8 mouse cellular contexts compared by ENCODE assay signal in the genomic region with DNA sequence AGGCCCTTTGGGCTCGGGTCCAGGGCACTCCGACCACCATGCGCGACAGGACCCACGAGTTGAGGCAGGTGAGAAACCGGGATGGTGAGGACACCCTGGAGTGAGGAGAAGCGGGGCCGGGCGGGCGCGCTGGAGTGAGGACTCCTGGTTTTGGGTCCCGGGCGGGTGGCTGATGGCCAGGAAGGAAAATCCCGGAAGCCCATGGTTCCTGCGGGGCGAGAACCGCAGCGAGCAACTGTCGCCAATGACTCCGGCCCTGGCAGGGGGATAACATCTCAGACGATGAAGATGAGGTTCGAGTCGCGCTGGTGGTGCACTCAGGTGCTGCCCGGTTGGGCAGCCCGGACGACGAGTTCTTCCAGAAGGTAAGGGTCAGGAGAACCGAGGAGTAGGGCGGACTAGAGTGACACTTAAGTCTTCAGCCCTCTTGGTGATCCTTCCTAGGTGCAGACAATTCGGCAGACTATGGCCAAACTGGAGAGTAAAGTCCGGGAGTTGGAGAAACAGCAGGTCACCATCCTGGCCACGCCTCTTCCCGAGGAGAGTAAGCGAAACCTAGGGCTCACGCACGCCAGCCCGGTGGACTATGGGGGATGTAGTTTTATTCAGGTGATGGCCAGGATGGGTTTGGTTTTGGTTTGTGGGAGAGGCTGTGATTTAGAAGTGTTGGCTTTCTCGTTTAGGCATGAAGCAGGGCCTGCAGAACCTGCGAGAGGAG. TPM values are rescaled to one million over a fixed set of nuclear protein-coding genes. Genes with fewer than 3 reads are reported as not detected.
DNase-seq lines count a peak whose midpoint lies in the region; ATAC-seq lines count a peak whose summit lies in the region.

No protein-coding gene starts in this region.

- peak; percentile 81 for DNase-seq in T-cell, adult 2 months (ENCODE audit: low spot score)
- DNase-seq in cerebellum, postnatal 25 days, result peak; percentile 86 to 90
- DNase-seq in frontal cortex, postnatal 25 days (ENCODE audit: low spot score in 2 of 2), result peak; percentile 45 to 60
- peak; percentile 70 to 71 for DNase-seq in layer of hippocampus, postnatal 36 days
- DNase-seq in lung, postnatal 36 days, result peak; percentile 93
- peak; percentile 81 for DNase-seq in retina, embryonic 14.5 days (ENCODE audit: low spot score)
- peak; percentile 74 to 80 for DNase-seq in thymus, postnatal 36 days

- peak overlapping the region; percentile 76 for H3K9ac ChIP-seq in hindbrain, embryonic 13.5 days

- peak overlapping the region; percentile 99 for H3K4me2 ChIP-seq in hindbrain, embryonic 13.5 days

- peaks cover 15% of the 10 kb centered on the region for H3K4me1 ChIP-seq in hindbrain, embryonic 13.5 days (replicated peaks)

- H3K9me3 ChIP-seq in hindbrain, embryonic 13.5 days, result no peaks in the 10 kb centered on the region

- 0 out of 2 replicates have a peak, but pooled peaks cover 3% of the 10 kb centered on the region for H3K27me3 ChIP-seq in hindbrain, embryonic 13.5 days

- peak overlapping the region; percentile 68 for H3K4me3 ChIP-seq in hindbrain, embryonic 13.5 days

- peak; percentile 61 for ATAC-seq in hindbrain, embryonic 13.5 days (ENCODE audit: low FRiP score)

- peaks cover 7% of the 10 kb centered on the region for H3K36me3 ChIP-seq in hindbrain, embryonic 13.5 days

- under 1% methylated on average over 40 of the region's 40 CpGs for WGBS in hindbrain, embryonic 13.5 days

- peak overlapping the region; percentile 93 for H3K27ac ChIP-seq in hindbrain, embryonic 13.5 days

RNA-seq across cellular contexts. Expression of gene Stx1b, which starts 17.8 kb away (rescaled TPM):
- 38.7 and 40.9 TPM in 2 replicates for polyA plus RNA-seq in hindbrain, embryonic 13.5 days (2015; fragmentation: Nextera tagmentation; extraction: Ambion mirVana)
- 100 to 1,000 TPM; 342 to 346 TPM for total RNA-seq in layer of hippocampus, postnatal 36 days (2021)

RNA-seq across cellular contexts. Expression of gene Stx4a, which starts 18.1 kb away (rescaled TPM):
- polyA plus RNA-seq in hindbrain, embryonic 13.5 days (2015; fragmentation: Nextera tagmentation; extraction: Ambion mirVana), result 22.2 and 24.3 TPM in 2 replicates
- 10 to 100 TPM; 64.3 to 64.7 TPM for total RNA-seq in layer of hippocampus, postnatal 36 days (2021)

RNA-seq across cellular contexts. Expression of gene Zfp646, which starts 33.9 kb away (rescaled TPM):
- polyA plus RNA-seq in hindbrain, embryonic 13.5 days (2015; fragmentation: Nextera tagmentation; extraction: Ambion mirVana), result 11.0 TPM in 2 replicates
- 10 to 100 TPM; 33.2 to 36.3 TPM for total RNA-seq in layer of hippocampus, postnatal 36 days (2021)

RNA-seq across cellular contexts. Expression of gene Zfp668, which starts 34.5 kb away (rescaled TPM):
- polyA plus RNA-seq in hindbrain, embryonic 13.5 days (2015; fragmentation: Nextera tagmentation; extraction: Ambion mirVana), result 37.9 and 39.3 TPM in 2 replicates
- 10 to 100 TPM; 24.5 to 25.5 TPM for total RNA-seq in layer of hippocampus, postnatal 36 days (2021)

RNA-seq across cellular contexts. Expression of gene Hsd3b7, which starts 41.8 kb away (rescaled TPM):
- 9.6 TPM in 2 replicates for polyA plus RNA-seq in hindbrain, embryonic 13.5 days (2015; fragmentation: Nextera tagmentation; extraction: Ambion mirVana)
- 1 to 10 TPM; 8.3 to 8.6 TPM for total RNA-seq in layer of hippocampus, postnatal 36 days (2021)

Comparison
In these comparisons a context has a peak if more than half of its experiments do, and no peak if none do; other contexts are left out.
1. Peak in every context shown above with its lines: DNase-seq, ATAC-seq, H3K4me3 ChIP-seq and H3K27ac ChIP-seq.